Mouse (Mus musculus): ENCODE results near the gene Tubg1.

Tubg1 gene

DNA sequence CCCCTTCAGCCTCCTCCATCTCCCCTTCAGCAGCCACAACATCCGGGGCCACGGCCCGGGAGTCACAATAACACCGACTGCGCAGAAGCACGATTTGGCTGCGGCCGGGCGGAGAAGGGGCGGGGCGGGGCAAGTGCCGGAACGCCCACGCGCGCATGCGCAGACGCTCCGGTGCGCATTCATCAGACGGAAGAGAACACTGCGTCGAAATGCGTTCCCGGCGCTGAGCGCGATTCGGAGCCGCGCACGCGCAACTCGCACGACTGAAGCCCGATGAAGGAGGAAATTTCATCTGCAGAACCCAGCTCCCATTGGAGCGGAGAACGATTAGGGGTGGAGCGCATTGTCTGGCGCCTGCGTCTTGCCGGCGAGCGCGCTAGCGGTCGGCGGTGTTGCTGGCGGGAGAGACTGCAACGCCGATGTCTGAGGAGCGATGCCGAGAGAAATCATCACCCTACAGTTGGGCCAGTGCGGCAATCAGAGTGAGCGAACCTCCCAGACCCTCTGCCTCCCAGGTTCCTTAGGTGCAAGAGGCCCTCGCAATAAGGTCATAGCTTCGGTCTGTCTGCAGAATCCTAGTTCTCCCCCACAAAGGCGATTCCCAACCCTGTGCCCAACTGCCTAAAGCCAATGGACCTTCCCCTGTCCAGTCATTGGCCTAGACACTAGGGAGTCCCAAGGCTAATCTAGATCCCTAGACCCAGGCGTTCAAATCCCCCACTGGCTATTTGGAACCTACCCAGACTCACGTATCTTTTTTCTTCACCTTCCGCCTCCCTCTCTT is at the start of gene Tubg1, which contains the start of gene Retreg3:
Gene Tubg1 (plus strand): TSS at position 178 of the 784 bp plus-strand sequence.
Gene Retreg3 (minus strand): TSS at position 133 of the 784 bp plus-strand sequence.
- peak; percentile 100 for DNase-seq

DNA sequence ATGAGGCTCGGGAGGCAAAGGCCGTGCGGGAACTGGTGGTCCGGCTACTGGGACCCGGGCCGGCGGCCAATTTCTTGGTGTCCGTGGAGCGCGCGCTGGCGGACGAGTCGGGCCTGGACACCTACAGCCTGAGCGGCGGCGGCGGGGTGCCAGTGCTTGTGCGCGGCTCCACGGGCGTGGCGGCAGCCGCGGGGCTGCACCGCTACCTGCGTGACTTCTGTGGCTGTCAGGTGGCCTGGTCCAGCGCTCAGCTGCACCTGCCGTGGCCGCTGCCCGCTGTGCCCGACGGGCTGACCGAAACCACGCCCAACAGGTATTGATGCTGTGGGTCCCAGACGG is 49.6 kb upstream of the Tubg1 start:
- no peak for DNase-seq

DNA sequence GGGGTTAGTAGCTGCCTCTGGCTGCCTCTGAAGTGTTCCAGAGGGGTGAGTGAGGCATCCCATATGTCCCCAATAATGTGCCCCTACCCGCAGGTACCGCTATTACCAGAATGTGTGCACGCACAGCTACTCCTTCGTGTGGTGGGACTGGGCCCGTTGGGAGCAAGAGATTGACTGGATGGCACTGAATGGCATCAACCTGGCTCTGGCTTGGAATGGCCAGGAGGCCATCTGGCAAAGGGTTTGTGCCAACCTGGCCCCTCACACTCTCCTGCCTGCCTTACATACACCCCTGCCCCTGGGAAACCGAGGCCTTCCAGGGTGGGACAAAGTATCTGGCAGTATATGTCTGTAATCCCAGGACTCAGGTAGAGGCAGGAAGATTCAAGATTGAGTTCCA is 48.8 kb upstream of the Tubg1 start:
- no peak for DNase-seq

DNA sequence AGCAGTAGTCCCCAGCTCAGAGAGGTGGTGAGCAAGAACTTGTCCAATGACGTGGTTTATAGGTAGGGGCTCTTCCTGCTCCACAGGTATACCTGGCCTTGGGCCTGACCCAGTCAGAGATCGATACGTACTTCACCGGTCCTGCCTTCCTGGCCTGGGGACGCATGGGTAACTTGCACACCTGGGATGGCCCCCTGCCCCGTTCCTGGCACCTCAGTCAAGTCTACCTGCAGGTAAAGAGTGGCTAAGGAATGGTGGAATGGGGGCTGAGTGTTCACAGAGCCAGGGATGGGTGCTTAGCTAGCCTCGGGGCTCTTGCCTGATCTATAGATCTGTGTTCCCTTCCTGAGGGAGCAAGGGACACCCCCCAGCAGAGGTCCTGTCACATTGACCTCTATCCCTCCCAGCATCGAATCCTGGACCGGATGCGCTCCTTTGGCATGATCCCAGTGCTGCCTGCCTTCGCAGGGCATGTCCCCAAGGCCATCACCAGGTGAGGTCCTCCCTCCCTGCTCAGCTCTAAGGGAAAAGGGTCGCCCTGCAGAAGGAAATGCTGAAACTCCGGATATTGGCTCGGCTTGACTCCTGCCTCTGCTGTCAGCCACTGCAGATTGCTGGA is 47.8 kb upstream of the Tubg1 start:
- DNase-seq, result no peak

DNA sequence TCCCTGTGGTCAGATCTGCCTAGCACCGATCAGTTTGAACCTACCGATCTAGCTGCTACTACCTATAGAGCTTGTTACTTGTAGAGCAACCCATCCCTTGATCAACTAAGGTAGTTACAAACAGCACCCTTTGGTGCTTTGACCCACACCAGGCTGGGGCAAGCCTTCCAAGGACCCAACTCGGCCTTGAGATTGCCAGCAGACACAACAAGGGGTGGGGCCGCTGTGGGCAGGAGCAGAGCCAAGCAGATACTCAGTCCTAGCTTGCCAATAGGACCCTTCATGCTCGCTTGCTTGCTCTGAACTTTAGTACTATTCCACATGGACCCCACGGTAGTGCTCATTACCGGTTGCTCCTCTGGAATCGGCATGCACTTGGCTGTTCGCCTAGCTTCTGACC is 41.6 kb upstream of the Tubg1 start, which contains the start of gene Hsd17b1:
Gene Hsd17b1 (plus strand): TSS at position 291 of the 400 bp plus-strand sequence.
- no peak for DNase-seq

DNA sequence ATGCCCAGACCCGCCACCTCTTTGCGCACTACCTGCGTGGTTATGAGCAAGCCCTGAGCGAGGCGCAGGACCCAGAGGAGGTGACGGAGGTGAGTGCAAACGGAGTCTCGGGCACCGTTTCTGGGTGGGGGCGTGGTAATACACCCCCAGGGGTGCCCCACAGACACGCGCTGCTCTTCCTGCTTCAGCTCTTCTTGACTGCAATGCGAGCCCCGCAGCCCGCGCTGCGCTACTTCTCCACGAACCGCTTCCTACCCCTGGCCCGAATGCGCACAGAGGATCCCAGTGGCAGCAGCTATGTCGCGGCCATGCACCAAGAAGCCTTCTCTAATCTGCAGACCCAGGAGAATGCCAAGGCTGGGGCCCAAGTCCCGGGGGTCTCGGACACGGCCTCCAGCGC is 40.0 kb upstream of the Tubg1 start:
- no peak for DNase-seq

DNA sequence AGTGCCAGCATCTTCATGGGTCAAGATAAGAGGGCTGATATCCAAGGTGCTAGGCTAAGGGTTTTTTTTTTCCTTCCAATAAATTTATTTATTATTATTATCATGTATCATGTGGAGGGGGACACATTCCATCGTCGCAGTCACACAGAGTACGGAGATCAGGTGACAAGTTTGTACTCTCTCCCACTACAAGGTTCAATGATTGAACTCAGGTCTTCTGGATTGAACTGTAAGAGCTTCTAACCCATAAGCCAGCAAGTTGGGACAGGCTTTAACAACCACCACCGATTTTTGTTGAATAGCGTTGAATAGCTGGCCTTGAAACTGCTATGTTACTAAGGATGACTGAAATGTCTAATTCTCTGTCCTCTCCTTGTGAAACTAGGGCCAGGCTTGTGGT is 39.3 kb upstream of the Tubg1 start:
- no peak for DNase-seq

DNA sequence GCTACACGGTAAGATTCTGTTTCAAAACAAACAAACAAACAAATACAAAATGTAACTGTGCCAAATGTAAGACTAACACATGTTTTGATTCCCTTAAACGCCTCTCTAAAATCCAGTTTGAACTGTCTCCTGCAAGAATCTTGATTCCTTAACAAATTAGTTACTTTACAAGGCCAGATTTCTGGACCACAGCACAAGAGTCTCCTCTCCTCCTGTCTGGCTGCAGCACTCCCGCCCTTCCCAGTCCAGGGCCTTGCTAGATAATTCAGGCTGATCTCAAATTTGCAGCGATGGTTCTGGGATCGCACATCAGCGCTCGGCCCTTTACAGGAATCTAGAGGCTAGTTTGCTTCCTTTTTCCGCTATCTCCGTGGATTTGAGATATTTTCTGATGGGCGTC is 38.1 kb upstream of the Tubg1 start:
- DNase-seq, result no peak

DNA sequence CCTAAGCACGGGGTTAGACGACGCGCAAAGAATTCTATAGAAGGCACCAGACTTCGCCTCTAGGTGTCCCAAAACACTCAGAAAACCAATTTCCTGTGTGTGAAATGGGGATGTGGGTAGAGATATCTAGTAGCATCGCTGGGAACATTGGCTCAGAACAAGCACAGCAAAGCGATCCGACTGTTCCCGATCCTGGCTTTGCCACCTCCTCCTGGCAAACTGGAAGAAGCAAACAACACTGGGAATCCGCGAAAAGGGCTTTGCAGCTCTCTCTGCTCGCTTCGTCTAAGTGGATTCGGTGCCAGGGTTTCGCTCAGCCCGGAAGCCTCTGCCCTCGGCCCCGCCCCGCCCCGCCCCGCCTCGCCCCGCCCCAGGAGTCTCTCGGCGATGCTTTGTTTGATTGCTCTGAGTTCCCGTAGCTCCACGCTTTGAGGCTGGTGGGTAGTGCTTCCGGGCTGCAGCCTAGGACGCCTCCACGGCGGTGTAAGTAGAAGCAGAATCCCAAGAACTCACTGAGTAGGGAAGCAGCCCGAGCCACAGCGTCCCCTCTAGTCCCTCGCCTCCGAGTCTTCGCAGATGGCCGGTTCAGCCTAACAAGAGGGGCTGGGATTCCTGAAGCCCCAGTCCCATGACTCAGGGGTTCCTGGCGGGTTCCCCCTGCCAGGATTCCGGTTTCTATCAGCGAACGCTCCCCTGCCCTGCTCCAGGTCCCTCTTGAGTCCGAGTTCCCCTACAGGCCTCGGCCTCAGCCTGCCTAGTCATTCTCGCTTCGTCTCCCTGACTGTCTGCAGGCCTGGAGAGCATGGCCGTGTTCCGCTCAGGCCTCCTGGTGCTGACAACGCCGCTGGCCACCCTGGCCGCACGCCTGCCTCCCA is 37.3 kb upstream of the Tubg1 start, which contains the start of gene Coasy:
Gene Coasy (plus strand): TSS at position 358 of the 875 bp plus-strand sequence.
- DNase-seq, result peak; percentile 92

DNA sequence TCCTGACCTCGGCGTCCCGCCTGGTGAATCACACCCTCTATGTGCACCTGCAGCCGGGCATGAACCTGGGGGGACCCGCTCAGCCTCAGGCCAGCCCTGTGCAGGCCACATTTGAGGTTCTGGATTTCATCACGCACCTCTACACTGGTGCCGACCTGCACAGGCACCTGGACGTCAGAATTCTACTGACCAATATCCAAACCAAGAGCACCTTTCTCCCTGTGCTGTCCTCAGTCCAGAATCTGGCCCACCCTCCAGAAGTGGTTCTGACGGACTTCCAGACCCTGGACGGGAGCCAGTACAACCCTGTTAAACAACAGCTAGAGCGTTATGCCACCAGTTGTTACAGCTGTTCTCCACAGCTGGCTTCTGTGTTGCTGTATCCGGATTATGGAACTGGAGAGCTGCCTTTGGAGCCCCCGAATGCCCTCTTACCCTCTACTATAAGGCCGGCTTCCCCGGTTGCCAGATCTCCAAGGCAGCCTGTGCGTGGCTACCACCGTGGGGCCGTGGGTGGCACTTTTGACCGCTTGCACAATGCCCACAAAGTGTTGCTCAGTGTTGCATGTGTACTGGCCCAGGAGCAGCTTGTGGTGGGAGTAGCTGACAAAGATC is 36.5 kb upstream of the Tubg1 start:
- DNase-seq, result peak; percentile 69

DNA sequence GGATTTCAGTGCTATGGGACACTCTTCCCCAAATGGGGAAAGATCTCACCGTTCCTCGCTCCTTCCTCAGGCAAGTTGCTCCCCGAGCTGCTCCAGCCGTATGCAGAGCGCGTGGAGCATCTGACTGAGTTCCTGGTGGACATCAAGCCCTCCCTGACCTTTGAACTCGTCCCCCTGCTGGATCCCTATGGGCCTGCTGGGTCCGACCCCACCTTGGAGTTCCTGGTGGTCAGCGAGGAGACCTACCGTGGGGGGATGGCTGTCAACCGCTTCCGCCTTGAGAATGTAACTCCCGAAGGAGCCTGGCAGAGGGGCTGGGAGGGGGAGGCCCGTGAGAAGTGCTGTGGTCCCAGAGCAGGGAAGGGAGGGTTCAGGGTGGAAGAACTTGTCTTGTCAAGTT is 35.5 kb upstream of the Tubg1 start:
- no peak for DNase-seq

DNA sequence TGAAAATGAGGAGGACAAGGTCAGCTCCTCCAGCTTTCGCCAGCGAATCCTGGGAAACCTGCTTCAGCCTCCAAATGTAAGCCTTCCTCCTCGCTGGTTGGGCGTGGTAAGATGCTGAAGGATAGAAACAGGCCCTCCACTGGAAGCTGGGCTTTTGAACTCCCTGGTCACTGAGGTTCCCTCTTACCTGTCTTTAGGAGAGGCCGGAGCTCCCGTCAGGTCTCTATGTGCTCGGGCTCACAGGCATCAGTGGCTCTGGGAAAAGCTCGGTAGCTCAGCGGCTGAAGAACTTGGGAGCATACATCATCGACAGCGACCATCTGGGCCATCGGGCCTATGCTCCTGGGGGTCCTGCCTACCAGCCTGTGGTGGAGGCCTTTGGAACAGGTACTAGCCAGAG is 34.9 kb upstream of the Tubg1 start:
- no peak for DNase-seq

DNA sequence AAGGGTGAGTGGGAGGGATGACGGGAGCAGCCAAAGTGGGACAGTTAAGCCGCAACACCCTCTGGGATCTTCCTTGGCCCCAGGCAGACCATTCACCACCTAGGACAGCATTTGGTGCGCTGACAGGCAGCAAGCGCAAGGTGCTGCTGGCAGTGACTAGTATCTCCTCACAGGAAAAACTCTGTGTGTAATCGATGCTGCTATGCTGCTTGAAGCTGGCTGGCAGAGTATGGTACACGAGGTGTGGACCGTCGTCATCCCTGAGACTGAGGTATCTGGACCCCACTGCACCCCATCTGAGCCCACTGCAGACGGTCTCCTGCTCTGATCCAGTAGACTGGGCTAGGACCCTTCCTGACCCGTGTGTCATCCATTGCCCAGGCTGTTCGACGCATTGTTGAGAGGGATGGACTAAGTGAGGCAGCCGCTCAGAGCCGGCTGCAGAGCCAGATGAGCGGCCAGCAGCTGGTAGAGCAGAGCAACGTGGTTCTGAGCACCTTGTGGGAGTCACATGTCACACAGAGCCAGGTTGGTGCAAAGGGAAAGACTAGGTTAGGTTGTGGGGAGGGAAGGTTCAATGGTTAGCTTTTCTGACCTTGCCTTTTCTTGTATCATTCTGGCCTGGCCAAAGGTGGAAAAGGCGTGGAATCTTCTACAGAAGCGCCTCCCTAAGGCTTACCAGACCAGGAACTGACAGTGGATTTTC is 34.0 kb upstream of the Tubg1 start:
- no peak for DNase-seq

DNA sequence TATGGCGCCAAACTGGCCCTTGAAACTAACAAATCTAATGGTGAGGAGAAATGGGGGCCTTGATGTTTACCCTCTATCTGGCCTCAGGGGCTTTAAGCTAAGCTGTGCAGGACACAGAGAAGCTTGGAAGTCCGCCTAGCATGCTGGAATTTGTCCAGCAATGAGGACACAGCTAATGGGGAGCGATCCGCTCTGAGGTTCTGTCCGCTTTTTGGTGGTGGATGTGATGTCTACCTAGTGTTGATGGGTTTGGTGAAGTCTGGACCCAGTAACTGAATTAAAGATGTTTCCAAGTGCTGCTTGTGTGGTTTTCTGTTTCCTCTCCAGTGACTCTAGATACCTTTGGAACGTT is 33.4 kb upstream of the Tubg1 start:
- DNase-seq, result peak; percentile 35

DNA sequence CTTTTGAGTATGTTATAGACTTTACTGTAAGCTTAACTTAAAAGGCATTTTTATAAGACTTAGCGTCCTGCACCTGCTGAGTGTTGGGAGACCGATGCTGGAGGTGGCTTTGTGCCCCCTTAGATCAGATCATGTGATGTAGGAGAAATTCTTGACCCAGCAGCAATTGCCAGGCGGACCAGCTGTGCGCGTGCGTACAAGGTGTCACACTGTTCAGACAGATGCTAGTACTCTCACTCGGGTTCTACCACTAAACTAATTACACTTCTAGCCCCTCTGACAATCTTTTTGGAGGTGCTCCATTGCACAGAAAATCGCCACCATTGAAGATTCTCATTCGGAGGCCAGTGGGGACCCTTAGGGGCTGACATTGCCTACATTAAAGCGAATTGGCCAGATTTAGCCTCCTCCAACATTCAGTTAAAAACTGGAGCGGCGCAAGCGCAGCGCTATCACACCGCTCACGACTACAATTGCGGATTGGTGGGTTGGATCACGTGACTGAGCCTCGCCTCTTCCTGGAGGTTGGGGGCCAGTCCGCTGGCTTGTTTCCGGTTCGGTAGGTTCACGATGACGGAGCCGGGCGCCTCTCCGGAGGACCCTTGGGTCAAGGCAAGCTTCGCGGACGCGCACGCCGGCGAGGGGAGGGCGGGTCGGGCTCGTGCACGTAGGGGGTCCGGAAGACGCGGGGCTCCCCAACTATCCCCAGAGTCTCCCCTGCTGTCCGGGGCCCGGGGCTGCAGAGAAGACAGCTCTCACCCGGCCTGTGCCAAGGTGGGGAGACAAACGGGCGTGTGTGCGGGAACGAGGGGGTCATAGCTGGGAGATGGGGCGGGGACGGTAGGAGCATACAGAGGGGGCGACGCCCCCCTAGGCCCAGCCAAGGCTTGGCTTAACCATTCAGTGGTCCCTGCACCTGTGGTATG is 32.7 kb upstream of the Tubg1 start, which contains the start of gene Mlx:
Gene Mlx (plus strand): TSS at position 522 of the 926 bp plus-strand sequence.
- DNase-seq, result peak; percentile 95

DNA sequence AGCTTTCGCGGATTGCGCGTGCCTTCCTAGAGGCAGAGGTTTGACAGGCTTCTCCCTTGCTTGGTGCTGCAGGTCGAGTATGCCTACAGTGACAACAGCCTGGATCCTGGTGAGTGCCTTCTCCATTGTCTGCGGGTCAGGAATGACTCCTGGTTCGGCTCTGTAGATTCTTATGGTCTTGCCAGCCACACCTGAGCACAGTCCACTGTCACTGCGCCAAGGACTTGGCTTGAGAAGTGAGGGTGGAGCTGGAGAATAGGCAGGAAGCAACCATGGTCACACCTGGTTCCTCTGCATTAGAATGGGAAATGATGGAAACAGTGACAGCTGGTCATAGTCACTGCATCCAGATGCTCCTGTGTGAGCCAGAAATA is 32.1 kb upstream of the Tubg1 start:
- DNase-seq, result peak; percentile 39

DNA sequence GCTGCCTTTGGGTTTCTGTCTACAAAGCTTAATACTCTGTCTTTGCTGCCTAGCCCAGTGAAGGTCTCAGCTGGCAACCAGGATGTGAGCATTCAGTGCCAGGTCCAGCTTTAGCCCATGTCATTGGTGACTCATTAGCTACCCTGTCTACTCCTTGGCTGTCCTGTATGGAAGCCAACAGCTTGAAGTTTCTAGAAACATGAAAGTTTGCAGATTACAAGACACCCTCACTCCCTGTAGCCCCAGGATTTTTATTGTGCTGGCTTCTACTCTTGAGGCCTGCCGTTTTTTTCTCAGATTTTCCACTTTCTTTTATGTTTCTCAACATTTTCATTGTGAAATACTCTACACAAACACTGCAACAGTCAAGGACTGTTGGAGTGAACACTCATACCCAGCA is 29.8 kb upstream of the Tubg1 start:
- no peak for DNase-seq

DNA sequence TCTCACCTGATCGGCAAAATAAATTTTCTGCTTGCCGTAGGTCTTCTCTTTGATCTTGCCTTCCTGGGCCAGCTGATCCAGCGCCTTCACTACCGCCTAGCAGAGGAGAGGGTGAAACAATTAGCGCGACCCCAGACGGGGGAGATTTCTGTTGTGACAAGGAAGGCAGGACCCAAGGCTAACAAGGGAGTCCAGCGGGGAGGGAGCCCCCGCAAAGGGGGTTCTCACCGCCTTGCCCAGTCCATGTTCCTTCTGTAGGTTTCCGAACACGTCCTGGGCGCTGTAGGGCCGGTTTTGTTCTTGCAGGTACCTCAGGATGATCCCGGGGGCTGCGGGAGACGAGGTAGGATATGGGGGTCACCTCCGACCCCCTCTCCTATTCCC is 24.8 kb upstream of the Tubg1 start:
- DNase-seq, result no peak

DNA sequence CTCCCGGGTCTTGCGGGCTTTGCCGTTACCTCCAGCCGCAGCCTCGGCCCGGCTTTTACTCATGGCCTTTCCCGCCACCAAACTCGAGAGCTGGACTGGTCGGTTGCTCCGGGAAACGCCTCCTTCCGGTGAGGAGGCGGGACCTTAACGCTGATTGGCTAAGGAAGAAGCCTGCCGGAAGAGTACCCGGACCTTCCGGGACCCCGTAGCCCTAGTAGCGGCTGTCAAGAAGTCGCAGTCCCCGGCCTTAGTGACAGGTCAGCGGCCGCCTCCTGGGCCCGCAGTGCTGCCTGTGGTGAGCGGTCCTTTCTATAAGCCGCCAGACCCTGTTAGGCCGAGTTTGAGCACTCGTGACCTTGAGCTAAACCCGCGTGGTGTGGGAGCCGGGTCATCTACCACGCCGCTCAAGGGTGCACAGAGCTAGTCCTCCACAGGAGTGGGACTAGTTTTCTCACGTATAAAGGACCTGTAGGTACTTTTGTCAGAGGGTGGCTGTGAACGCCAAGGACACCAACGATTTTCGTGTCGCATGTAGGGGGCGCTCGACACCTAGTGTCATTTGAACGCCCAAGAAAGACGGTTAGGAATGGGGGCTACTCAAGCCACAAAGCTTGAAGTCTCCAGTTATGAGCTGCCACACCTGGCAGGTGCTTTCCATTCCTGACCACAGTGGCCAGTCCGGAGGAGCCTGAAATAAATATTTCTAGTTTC is 24.3 kb upstream of the Tubg1 start, which contains the start of gene Psmc3ip:
Gene Psmc3ip (minus strand): TSS at position 123 of the 711 bp plus-strand sequence.
- DNase-seq, result peak; percentile 98

DNA sequence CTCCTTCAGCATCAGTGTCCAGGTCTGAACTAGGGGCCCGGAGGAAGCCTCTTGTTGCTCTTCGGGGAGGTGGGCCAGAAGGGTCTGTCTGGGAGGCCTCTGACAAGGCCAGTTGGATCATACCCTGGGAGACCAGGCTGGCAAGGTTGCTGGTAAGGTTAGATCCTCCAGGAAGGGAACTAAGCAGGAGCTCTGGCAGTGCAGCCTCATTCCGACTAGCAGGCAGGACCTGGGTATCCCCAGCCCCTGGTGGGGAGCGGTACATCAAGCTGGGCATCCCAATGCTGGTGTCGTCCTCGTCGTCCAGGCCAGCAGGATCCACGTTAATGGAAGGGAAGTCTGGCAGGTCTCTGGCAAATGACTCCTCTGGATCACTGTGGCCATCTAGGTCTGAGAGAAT is 21.5 kb upstream of the Tubg1 start:
- no peak for DNase-seq

DNA sequence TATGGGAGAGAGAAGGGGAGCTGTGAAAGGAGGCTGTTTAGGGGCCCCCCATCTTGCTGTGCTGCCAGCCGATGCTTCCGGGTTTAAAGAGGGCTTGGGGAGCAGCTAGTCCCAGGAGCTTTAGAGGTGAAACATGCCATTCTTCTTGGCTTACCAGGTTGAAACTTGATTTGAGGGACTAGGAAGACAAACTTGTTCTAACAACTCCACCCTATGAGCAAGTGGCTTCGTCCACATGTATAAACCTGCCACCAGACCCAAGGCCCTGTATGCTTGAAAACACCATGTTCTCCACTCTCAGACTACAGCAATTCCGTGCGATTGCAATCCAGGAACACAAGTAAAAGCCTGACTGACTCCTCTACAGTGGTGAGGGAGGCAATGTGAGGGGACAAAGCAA is 16.7 kb upstream of the Tubg1 start:
- no peak for DNase-seq

Data from kidney, postnatal 14 days (tissue).